Comparison of ENCODE assay signal across 10 mouse cellular contexts in genomic region chr7:82533747-82534504, GRCm38 (mm10).
DNase-seq lines count a peak whose midpoint lies in the region; ATAC-seq lines count a peak whose summit lies in the region.
"Had no signal": no experiment of that assay in that cellular context is flagged by ENCODE, and none has a peak within 500 bp of the region (broad histone marks: within the 10 kb centered on the region; RNA-seq: fewer than 3 reads in every experiment).

No protein-coding gene starts in this region.

- H3K4me3 ChIP-seq in heart, embryonic 10.5 days, result no peak overlapping the region
- no peak overlapping the region for H3K4me3 ChIP-seq in hindbrain, embryonic 16.5 days (ENCODE audit: low read length)

- H3K36me3 ChIP-seq in heart, embryonic 10.5 days, result no peaks in the 10 kb centered on the region
- no peaks in the 10 kb centered on the region for H3K36me3 ChIP-seq in hindbrain, embryonic 16.5 days (ENCODE audit: control insufficient read depth, insufficient read depth, low read length)

- no peak overlapping the region for H3K4me2 ChIP-seq in hindbrain, embryonic 16.5 days (ENCODE audit: low read length)

- no peak overlapping the region for H3K27ac ChIP-seq in heart, embryonic 10.5 days
- no peak overlapping the region for H3K27ac ChIP-seq in hindbrain, embryonic 16.5 days (ENCODE audit: low read depth, low read length)

- no peaks in the 10 kb centered on the region for H3K27me3 ChIP-seq in heart, embryonic 10.5 days (ENCODE audit: insufficient read depth, poor library complexity, severe bottlenecking)
- H3K27me3 ChIP-seq in hindbrain, embryonic 16.5 days (replicated peaks; ENCODE audit: control insufficient read depth, insufficient read depth, low read length), result no peaks in the 10 kb centered on the region; the same call in 1 of the 2 replicates

- DNase-seq in heart, adult 18-20 months, result peak; percentile 18 to 23
- DNase-seq in heart, embryonic 10.5 days (ENCODE audit: low spot score), result no peak
- DNase-seq in Muller cell, postnatal 12 days (ENCODE audit: inconsistent ontology term), result peak; percentile 99
- peak; percentile 83 for DNase-seq in lung, postnatal 10 days
- no peak for DNase-seq in spleen, adult 18-20 months
- no peak for DNase-seq in urinary bladder, postnatal 10 days (ENCODE audit: low spot score)
- DNase-seq in spleen, postnatal 10 days (ENCODE audit: low spot score in 2 of 2), result no peak
- DNase-seq: cerebellum, adult 18-20 months; right cerebral cortex, adult 18-20 months had no signal

- no peak overlapping the region for H3K9ac ChIP-seq in hindbrain, embryonic 16.5 days (ENCODE audit: low read depth, low read length)

- H3K4me1 ChIP-seq in heart, embryonic 10.5 days, result peaks cover 17% of the 10 kb centered on the region
- no peaks in the 10 kb centered on the region for H3K4me1 ChIP-seq in hindbrain, embryonic 16.5 days (ENCODE audit: control insufficient read depth, insufficient read depth, low read depth, low read length)

- peak; percentile 63; the same call in 1 of the 2 replicates for ATAC-seq in hindbrain, embryonic 16.5 days

- H3K9me3 ChIP-seq in heart, embryonic 10.5 days, result no peaks in the 10 kb centered on the region
- H3K9me3 ChIP-seq in hindbrain, embryonic 16.5 days (ENCODE audit: control insufficient read depth, low read length), result no peaks in the 10 kb centered on the region

- WGBS in heart, embryonic 10.5 days, result 76% methylated on average over 12 of the region's 12 CpGs
- WGBS in hindbrain, embryonic 16.5 days, result 55% methylated on average over 12 of the region's 12 CpGs

Comparison
In these comparisons a context has a peak if more than half of its experiments do, and no peak if none do; other contexts are left out.
1. DNase-seq: peak in heart, adult 18-20 months (2 of 2), Muller cell, postnatal 12 days (single experiment) and lung, postnatal 10 days (single experiment); none in heart, embryonic 10.5 days (single experiment), spleen, adult 18-20 months (0 of 2), urinary bladder, postnatal 10 days (single experiment) and spleen, postnatal 10 days (0 of 2).